Mouse (Mus musculus): ENCODE measurements around the gene Tada2a.

DNA sequence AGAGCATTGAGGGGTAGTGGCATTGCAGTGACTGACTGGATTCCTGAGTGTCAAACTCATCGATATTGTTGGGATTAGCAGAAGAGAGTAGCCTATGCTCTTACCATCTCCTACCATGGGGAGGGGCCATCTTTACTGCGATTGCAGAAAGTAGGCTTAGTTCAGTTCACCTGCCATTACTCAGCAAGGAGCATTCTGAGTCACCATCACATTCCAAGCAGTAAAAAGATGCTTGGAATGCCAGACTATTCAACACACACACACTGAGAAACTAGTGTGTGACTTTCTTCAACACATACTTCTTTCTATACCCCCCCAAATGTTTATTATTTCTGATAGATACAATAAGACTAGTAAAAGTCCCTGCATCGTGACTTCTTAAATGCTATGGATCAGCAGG is 49.1 kb downstream of the Tada2a start:
- TF ChIP-seq POLR2A (IDR thresholded peaks at IDR 0.05; ENCODE audit: borderline replicate concordance, extremely low read depth, low read depth, low read length) (no peak), CTCF (IDR thresholded peaks at IDR 0.05; ENCODE audit: insufficient read depth, low read length) (no peak)
